Mouse (Mus musculus): ENCODE results near the gene Slc12a5. TPM values are rescaled to one million over a fixed set of nuclear protein-coding genes. Genes with fewer than 3 reads are reported as not detected.

Gene Slc12a5
- polyA plus RNA-seq, 1 experiment from 2014 or later: 52.7 TPM

GRCm38 (mm10) chr2:164988777-164989176 lies 28.2 kb downstream of the Slc12a5 start:
- H3K4me3 ChIP-seq (ENCODE audit: low read length): no peak overlapping the region
- no peak overlapping the region for H3K4me2 ChIP-seq (ENCODE audit: low read length)
- no peak for ATAC-seq
- peaks cover 23% of the 10 kb centered on the region for H3K36me3 ChIP-seq (ENCODE audit: control insufficient read depth, insufficient read depth, low read length)
- H3K9me3 ChIP-seq (ENCODE audit: control insufficient read depth, low read length): no peaks in the 10 kb centered on the region
- no peak overlapping the region for H3K9ac ChIP-seq (ENCODE audit: low read depth, low read length)
- no peaks in the 10 kb centered on the region for H3K27me3 ChIP-seq (replicated peaks; ENCODE audit: control insufficient read depth, insufficient read depth, low read length)
- H3K27ac ChIP-seq (ENCODE audit: low read depth, low read length): no peak overlapping the region
- H3K4me1 ChIP-seq (ENCODE audit: control insufficient read depth, insufficient read depth, low read depth, low read length): no peaks in the 10 kb centered on the region
- 68% methylated on average over 13 of the region's 13 CpGs for whole genome bisulfite sequencing

GRCm38 (mm10) chr2:164991111-164991510 lies 30.5 kb downstream of the Slc12a5 start:
- no peak for ATAC-seq

GRCm38 (mm10) chr2:164991808-164992207 lies 31.2 kb downstream of the Slc12a5 start:
- H3K9ac ChIP-seq (ENCODE audit: low read depth, low read length): no peak overlapping the region
- H3K27ac ChIP-seq (ENCODE audit: low read depth, low read length): no peak overlapping the region
- no peaks in the 10 kb centered on the region for H3K27me3 ChIP-seq (replicated peaks; ENCODE audit: control insufficient read depth, insufficient read depth, low read length)
- no peaks in the 10 kb centered on the region for H3K9me3 ChIP-seq (ENCODE audit: control insufficient read depth, low read length)
- 52% methylated on average over 10 of the region's 10 CpGs for WGBS
- H3K36me3 ChIP-seq (ENCODE audit: control insufficient read depth, insufficient read depth, low read length): peaks cover 18% of the 10 kb centered on the region
- H3K4me2 ChIP-seq (ENCODE audit: low read length): no peak overlapping the region
- no peaks in the 10 kb centered on the region; the same call in 1 of the 2 replicates for H3K4me1 ChIP-seq (ENCODE audit: control insufficient read depth, insufficient read depth, low read depth, low read length)
- ATAC-seq: no peak
- H3K4me3 ChIP-seq (ENCODE audit: low read length): no peak overlapping the region

More at GRCm38 (mm10) chr2:164991111-164991510, 30.5 kb downstream of the Slc12a5 start:
- Histone ChIP-seq H3K9ac (ENCODE audit: low read depth, low read length) (no peak overlapping the region), H3K27me3 (replicated peaks; ENCODE audit: control insufficient read depth, insufficient read depth, low read length) (no peaks in the 10 kb centered on the region), H3K36me3 (ENCODE audit: control insufficient read depth, insufficient read depth, low read length) (peaks cover 23% of the 10 kb centered on the region), H3K4me3 (ENCODE audit: low read length) (no peak overlapping the region), H3K27ac (ENCODE audit: low read depth, low read length) (no peak overlapping the region), H3K9me3 (ENCODE audit: control insufficient read depth, low read length) (no peaks in the 10 kb centered on the region), H3K4me1 (ENCODE audit: control insufficient read depth, insufficient read depth, low read depth, low read length) (no peaks in the 10 kb centered on the region; the same call in 1 of the 2 replicates), H3K4me2 (ENCODE audit: low read length) (no peak overlapping the region)
- 72% methylated on average over 3 of the region's 3 CpGs for WGBS

DNA sequence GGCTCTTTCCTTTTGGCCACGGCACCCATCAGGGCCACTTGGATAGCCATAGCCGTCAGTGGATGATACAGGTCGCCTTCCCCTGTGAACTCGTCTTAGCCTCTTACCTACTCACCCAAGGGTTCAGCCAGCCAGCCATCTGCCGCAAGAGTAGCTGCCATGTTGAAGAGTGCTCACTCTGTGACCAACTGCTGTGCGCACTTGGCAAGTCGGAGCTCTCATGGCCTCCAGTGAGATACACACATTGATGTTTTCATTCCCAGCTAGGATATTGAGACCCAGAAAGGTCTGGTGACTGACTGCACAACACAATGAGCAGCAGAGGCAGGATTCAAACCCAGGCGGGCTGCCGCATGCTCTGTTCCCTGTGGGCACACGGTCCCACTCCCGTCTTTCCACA lies 33.6 kb downstream of the Slc12a5 start:
- 70% methylated on average over 11 of the region's 11 CpGs for WGBS
- Histone ChIP-seq H3K4me1 (ENCODE audit: control insufficient read depth, insufficient read depth, low read depth, low read length) (peaks cover 14% of the 10 kb centered on the region), H3K27me3 (replicated peaks; ENCODE audit: control insufficient read depth, insufficient read depth, low read length) (no peaks in the 10 kb centered on the region), H3K36me3 (ENCODE audit: control insufficient read depth, insufficient read depth, low read length) (peaks cover 10% of the 10 kb centered on the region), H3K4me3 (ENCODE audit: low read length) (no peak overlapping the region), H3K9ac (ENCODE audit: low read depth, low read length) (no peak overlapping the region), H3K9me3 (ENCODE audit: control insufficient read depth, low read length) (no peaks in the 10 kb centered on the region), H3K27ac (ENCODE audit: low read depth, low read length) (no peak overlapping the region), H3K4me2 (ENCODE audit: low read length) (no peak overlapping the region)
- ATAC-seq: no peak

DNA sequence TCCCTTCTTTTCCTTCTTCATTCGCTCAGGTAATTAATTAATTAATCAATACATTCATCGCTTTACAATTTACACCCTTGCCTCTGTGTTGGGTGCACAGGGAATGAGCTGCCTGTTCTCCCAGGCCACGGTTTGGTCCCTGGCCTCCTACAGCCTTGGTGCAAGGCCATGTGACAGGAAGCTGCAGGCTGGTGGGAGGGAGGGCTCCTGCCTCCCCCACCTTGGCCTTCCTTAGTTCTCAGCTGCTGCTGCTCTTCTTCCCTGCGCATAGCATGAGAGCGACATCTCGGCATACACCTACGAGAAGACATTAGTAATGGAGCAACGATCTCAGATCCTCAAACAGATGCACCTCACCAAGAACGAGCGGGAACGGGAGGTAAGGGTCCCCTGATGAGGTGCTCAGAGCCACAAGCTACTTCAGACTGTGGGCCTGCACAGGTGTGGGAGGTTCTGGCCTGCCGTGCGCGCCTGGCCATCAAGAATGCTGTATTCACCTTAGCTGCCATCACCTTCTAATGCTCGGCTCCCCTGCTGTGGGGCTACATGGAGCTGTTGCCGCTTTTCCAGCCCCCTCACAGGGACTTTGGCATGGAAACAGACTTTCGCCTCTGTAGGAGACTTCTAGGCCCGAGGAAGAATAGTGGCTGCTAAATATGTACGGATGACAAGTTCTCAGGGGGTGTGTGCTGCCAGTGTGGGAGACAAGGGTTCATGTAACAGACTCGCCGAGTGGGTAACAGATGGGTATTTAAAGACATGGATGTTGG lies 34.2 kb downstream of the Slc12a5 start:
- 57% methylated on average over 21 of the region's 21 CpGs for WGBS
- no peak overlapping the region for H3K4me3 ChIP-seq (ENCODE audit: low read length)
- H3K9me3 ChIP-seq (ENCODE audit: control insufficient read depth, low read length): no peaks in the 10 kb centered on the region
- no peak overlapping the region for H3K4me2 ChIP-seq (ENCODE audit: low read length)
- H3K27me3 ChIP-seq (replicated peaks; ENCODE audit: control insufficient read depth, insufficient read depth, low read length): no peaks in the 10 kb centered on the region
- H3K36me3 ChIP-seq (ENCODE audit: control insufficient read depth, insufficient read depth, low read length): peaks cover 13% of the 10 kb centered on the region
- no peak overlapping the region for H3K27ac ChIP-seq (ENCODE audit: low read depth, low read length)
- ATAC-seq: no peak
- 0 out of 2 replicates have a peak overlapping the region, but pooled peaks have one; percentile 19 for H3K9ac ChIP-seq (ENCODE audit: low read depth, low read length)
- peaks cover 14% of the 10 kb centered on the region for H3K4me1 ChIP-seq (ENCODE audit: control insufficient read depth, insufficient read depth, low read depth, low read length)

DNA sequence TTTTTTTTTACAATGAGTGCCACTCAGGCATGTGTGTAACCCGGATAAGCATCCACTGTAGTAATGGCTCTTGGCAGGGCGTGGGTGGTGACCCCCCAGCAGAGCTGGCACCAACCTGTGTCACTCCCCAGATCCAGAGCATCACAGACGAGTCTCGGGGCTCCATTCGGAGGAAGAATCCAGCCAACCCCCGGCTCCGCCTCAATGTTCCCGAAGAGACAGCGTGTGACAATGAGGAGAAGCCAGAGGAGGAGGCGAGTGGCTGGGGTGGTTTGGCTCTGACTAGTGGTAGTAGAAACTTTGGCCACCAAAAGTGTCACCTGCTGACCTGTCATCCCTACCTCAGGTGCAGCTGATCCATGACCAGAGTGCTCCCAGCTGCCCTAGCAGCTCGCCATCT lies 35.4 kb downstream of the Slc12a5 start:
- WGBS: 65% methylated on average over 11 of the region's 11 CpGs
- no peak for ATAC-seq
- peaks cover 11% of the 10 kb centered on the region for H3K36me3 ChIP-seq (ENCODE audit: control insufficient read depth, insufficient read depth, low read length)
- no peak overlapping the region for H3K27ac ChIP-seq (ENCODE audit: low read depth, low read length)
- H3K4me3 ChIP-seq (ENCODE audit: low read length): no peak overlapping the region
- peaks cover 14% of the 10 kb centered on the region for H3K4me1 ChIP-seq (ENCODE audit: control insufficient read depth, insufficient read depth, low read depth, low read length)
- H3K4me2 ChIP-seq (ENCODE audit: low read length): no peak overlapping the region
- H3K27me3 ChIP-seq (replicated peaks; ENCODE audit: control insufficient read depth, insufficient read depth, low read length): no peaks in the 10 kb centered on the region
- H3K9me3 ChIP-seq (ENCODE audit: control insufficient read depth, low read length): no peaks in the 10 kb centered on the region
- no peak overlapping the region for H3K9ac ChIP-seq (ENCODE audit: low read depth, low read length)

DNA sequence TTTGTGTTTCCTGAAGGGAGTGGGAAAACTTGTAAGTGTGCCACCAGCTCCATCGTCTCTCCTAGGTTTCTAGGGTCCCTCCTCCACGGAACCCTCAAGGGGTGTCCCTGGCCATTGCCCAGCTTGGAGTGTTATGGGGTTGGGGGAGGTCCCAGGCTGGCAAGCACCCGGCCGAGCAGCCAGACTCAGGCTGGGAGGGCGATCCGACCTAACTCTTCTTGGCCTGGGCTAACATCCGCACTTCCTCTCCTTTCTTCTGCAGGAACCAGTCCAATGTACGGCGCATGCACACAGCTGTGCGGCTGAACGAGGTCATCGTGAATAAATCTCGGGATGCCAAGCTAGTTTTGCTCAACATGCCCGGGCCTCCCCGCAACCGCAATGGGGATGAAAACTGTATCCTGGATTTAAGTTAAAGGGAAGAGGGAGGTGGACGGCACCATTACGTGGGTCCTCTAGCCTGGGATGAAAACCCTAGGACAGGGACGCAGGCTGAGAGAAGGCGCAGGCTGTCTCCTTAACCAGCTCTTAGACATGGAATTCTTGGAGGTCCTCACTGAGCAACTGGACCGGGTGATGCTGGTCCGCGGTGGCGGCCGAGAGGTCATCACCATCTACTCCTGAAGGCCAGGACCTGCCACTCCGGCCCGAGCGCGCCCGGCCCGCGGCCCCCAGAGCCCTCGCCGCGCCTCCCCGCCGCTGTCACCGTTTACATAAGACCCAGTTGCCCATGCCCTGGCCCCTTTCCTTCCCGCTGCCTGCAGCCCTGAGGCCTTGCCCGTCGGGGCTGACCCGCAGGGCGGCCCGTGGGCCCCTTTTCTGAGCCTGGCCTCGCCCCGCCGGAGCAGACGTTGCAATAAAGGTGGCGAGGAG lies 36.5 kb downstream of the Slc12a5 start:
- peaks cover 14% of the 10 kb centered on the region for H3K4me1 ChIP-seq (ENCODE audit: control insufficient read depth, insufficient read depth, low read depth, low read length)
- WGBS: 14% methylated on average over 47 of the region's 49 CpGs
- no peaks in the 10 kb centered on the region for H3K9me3 ChIP-seq (ENCODE audit: control insufficient read depth, low read length)
- no peak for ATAC-seq
- peaks cover 19% of the 10 kb centered on the region for H3K36me3 ChIP-seq (ENCODE audit: control insufficient read depth, insufficient read depth, low read length)
- H3K4me3 ChIP-seq (ENCODE audit: low read length): peak overlapping the region; percentile 18
- H3K27ac ChIP-seq (ENCODE audit: low read depth, low read length): no peak overlapping the region
- H3K27me3 ChIP-seq (replicated peaks; ENCODE audit: control insufficient read depth, insufficient read depth, low read length): no peaks in the 10 kb centered on the region
- 0 out of 2 replicates have a peak overlapping the region, but pooled peaks have one; percentile 24 for H3K9ac ChIP-seq (ENCODE audit: low read depth, low read length)
- H3K4me2 ChIP-seq (ENCODE audit: low read length): peak overlapping the region; percentile 48

GRCm38 (mm10) chr2:164997721-164998428 lies 37.3 kb downstream of the Slc12a5 start:
- Histone ChIP-seq H3K4me2 (ENCODE audit: low read length) (peak overlapping the region; percentile 48), H3K27me3 (replicated peaks; ENCODE audit: control insufficient read depth, insufficient read depth, low read length) (no peaks in the 10 kb centered on the region), H3K4me1 (ENCODE audit: control insufficient read depth, insufficient read depth, low read depth, low read length) (peaks cover 14% of the 10 kb centered on the region), H3K36me3 (ENCODE audit: control insufficient read depth, insufficient read depth, low read length) (peaks cover 25% of the 10 kb centered on the region), H3K27ac (ENCODE audit: low read depth, low read length) (no peak overlapping the region), H3K4me3 (ENCODE audit: low read length) (peak overlapping the region; percentile 18), H3K9ac (ENCODE audit: low read depth, low read length) (peak overlapping the region; percentile 57), H3K9me3 (ENCODE audit: control insufficient read depth, low read length) (no peaks in the 10 kb centered on the region)
- no peak for ATAC-seq
- 3% methylated on average over 41 of the region's 52 CpGs for whole genome bisulfite sequencing
